Comparison of ENCODE assay signal across 16 mouse cellular contexts in genomic region chr3:104517161-104517560, GRCm38 (mm10). TPM values are rescaled to one million over a fixed set of nuclear protein-coding genes. Genes with fewer than 3 reads are reported as not detected.
DNase-seq lines count a peak whose midpoint lies in the region; ATAC-seq and TF ChIP-seq lines count a peak whose summit lies in the region.
"Had no signal": no experiment of that assay in that cellular context is flagged by ENCODE, and none has a peak within 500 bp of the region (broad histone marks: within the 10 kb centered on the region; RNA-seq: fewer than 3 reads in every experiment).

No protein-coding gene starts in this region.

- peak; percentile 33; the same call in 1 of the 2 replicates for TF ChIP-seq CTCF in kidney, adult 2 months (conservative IDR thresholded peaks at IDR 0.05; ENCODE audit: insufficient read depth, insufficient read length, low read depth, low read length)
- peak; percentile 63 for TF ChIP-seq CTCF in ES-Bruce4 (IDR thresholded peaks at IDR 0.05; ENCODE audit: low read depth, low read length)

- 93% methylated on average over 5 of the region's 5 CpGs for WGBS in kidney, adult 2 months
- 86% methylated on average over 5 of the region's 5 CpGs for WGBS in kidney, embryonic 15.5 days

- H3K4me3 ChIP-seq in kidney, adult 2 months (ENCODE audit: insufficient read depth, low read depth, low read length): no peak overlapping the region
- no peak overlapping the region for H3K4me3 ChIP-seq in kidney, embryonic 15.5 days (replicated peaks)
- H3K4me3 ChIP-seq in ES-Bruce4 (ENCODE audit: low read depth, low read length): no peak overlapping the region
- H3K4me3 ChIP-seq: forebrain, embryonic 15.5 days; hindbrain, embryonic 15.5 days had no signal

- TF ChIP-seq EP300 in ES-Bruce4 (IDR thresholded peaks at IDR 0.05; ENCODE audit: insufficient read depth, low read depth, low read length): no peak

- H3K27ac ChIP-seq in kidney, adult 2 months (ENCODE audit: insufficient read depth, low read depth, low read length): no peak overlapping the region
- no peak overlapping the region for H3K27ac ChIP-seq in kidney, embryonic 15.5 days
- no peak overlapping the region for H3K27ac ChIP-seq in ES-Bruce4 (ENCODE audit: insufficient read depth, low read length)
- H3K27ac ChIP-seq: forebrain, embryonic 15.5 days; hindbrain, embryonic 15.5 days had no signal

- H3K4me2 ChIP-seq in kidney, embryonic 15.5 days: no peak overlapping the region
- H3K4me2 ChIP-seq: forebrain, embryonic 15.5 days; hindbrain, embryonic 15.5 days had no signal

- no peak for DNase-seq in kidney, adult 2 months
- DNase-seq in 3T3-L1 (ENCODE audit: low read depth, low spot score): peak; percentile 21
- no peak for DNase-seq in left cerebral cortex, postnatal 36 days (ENCODE audit: low spot score in 2 of 2)
- DNase-seq in kidney, adult 11 months: no peak
- DNase-seq in yolk sac, embryonic 10.5 days (ENCODE audit: low spot score): no peak
- DNase-seq: adrenal gland, adult 8-10 months; gastrocnemius, postnatal 25 days; layer of hippocampus, postnatal 36 days; lung, postnatal 14 days; midbrain, embryonic 14.5 days; spleen, adult 18-20 months had no signal

- ATAC-seq in kidney, embryonic 15.5 days (replicated peaks; ENCODE audit: low FRiP score): no peak
- ATAC-seq in granulocyte monocyte progenitor cell, adult 5-6 weeks (replicated peaks; ENCODE audit: poor library complexity, severe bottlenecking): 0 out of 2 replicates have a peak, but pooled peaks have one; percentile 26
- ATAC-seq: forebrain, embryonic 15.5 days had no signal

- peaks cover 7% of the 10 kb centered on the region; the same call in 1 of the 2 replicates for H3K4me1 ChIP-seq in kidney, adult 2 months (ENCODE audit: control insufficient read depth, insufficient read depth, low read length)
- peaks cover 9% of the 10 kb centered on the region; the same call in 1 of the 2 replicates for H3K4me1 ChIP-seq in kidney, embryonic 15.5 days
- no peaks in the 10 kb centered on the region for H3K4me1 ChIP-seq in ES-Bruce4 (ENCODE audit: control insufficient read depth, insufficient read depth, low read length)

- no peaks in the 10 kb centered on the region for H3K36me3 ChIP-seq in kidney, adult 2 months (ENCODE audit: control insufficient read depth, insufficient read depth, low read length)
- no peaks in the 10 kb centered on the region for H3K36me3 ChIP-seq in kidney, embryonic 15.5 days
- H3K36me3 ChIP-seq in ES-Bruce4 (ENCODE audit: control insufficient read depth, insufficient read depth, low read length, poor library complexity, severe bottlenecking): no peaks in the 10 kb centered on the region
- H3K36me3 ChIP-seq: forebrain, embryonic 15.5 days; hindbrain, embryonic 15.5 days had no signal

- no peak overlapping the region for H3K9ac ChIP-seq in kidney, embryonic 15.5 days
- H3K9ac ChIP-seq in ES-Bruce4 (ENCODE audit: low read depth, poor library complexity, severe bottlenecking): no peak overlapping the region
- H3K9ac ChIP-seq: forebrain, embryonic 15.5 days; hindbrain, embryonic 15.5 days had no signal

- no peaks in the 10 kb centered on the region for H3K27me3 ChIP-seq in kidney, adult 2 months (replicated peaks; ENCODE audit: control insufficient read depth, insufficient read depth, low read length)
- H3K27me3 ChIP-seq in kidney, embryonic 15.5 days: no peaks in the 10 kb centered on the region
- H3K27me3 ChIP-seq in ES-Bruce4 (ENCODE audit: control insufficient read depth, insufficient read depth, low read length, poor library complexity, severe bottlenecking): no peaks in the 10 kb centered on the region
- H3K27me3 ChIP-seq: forebrain, embryonic 15.5 days; hindbrain, embryonic 15.5 days had no signal

- TF ChIP-seq POLR2A in kidney, adult 2 months (IDR thresholded peaks at IDR 0.05; ENCODE audit: low read depth, low read length): no peak
- TF ChIP-seq POLR2A in ES-Bruce4 (IDR thresholded peaks at IDR 0.05; ENCODE audit: insufficient read depth, low read length): no peak

- no peaks in the 10 kb centered on the region for H3K9me3 ChIP-seq in kidney, embryonic 15.5 days (replicated peaks)
- H3K9me3 ChIP-seq in ES-Bruce4 (replicated peaks; ENCODE audit: control insufficient read depth, insufficient read depth, low read length, poor library complexity, severe bottlenecking): no peaks in the 10 kb centered on the region
- H3K9me3 ChIP-seq: forebrain, embryonic 15.5 days; hindbrain, embryonic 15.5 days had no signal

- intact Hi-C loops in left cerebral cortex, postnatal 36 days (cut with DNase I): no loop called here

RNA-seq across cellular contexts. Expression of gene Lrig2, which starts 5.4 kb away (rescaled TPM):
- 4.6 and 4.8 TPM in 2 replicates for polyA plus RNA-seq in kidney, adult 2 months (2012; rRNA removed)
- 16.9 TPM in 2 replicates for polyA plus RNA-seq in kidney, embryonic 15.5 days (2015; fragmentation: Nextera tagmentation; extraction: Ambion mirVana)
- polyA plus RNA-seq in ES-Bruce4 (2011; ENCODE audit: insufficient read depth, insufficient read length, low read depth, missing spikeins): 17.4 and 19.5 TPM in 2 replicates
- 11.8 and 15.1 TPM in 2 replicates for total RNA-seq in granulocyte monocyte progenitor cell, adult 5-6 weeks (2014; fragmentation: Nextera tagmentation)
- total RNA-seq in granulocyte monocyte progenitor cell, adult 5-6 weeks (2017): 24.6 and 27.2 TPM in 2 replicates
- 10 to 100 TPM; 25.6 to 30.8 TPM for total RNA-seq in left cerebral cortex, postnatal 36 days (2021)
